Mouse (Mus musculus) neural tube, embryonic 10.5 days (tissue): Measurements from ENCODE around the gene Opcml.

Experiments
- DNase-seq: peaks from one replicate; pipeline ENCODE4 v3.0.0-alpha.2; 2017; ENCODE audit warnings: low spot score; ENCODE audit errors: extremely low spot score

Opcml gene

DNA sequence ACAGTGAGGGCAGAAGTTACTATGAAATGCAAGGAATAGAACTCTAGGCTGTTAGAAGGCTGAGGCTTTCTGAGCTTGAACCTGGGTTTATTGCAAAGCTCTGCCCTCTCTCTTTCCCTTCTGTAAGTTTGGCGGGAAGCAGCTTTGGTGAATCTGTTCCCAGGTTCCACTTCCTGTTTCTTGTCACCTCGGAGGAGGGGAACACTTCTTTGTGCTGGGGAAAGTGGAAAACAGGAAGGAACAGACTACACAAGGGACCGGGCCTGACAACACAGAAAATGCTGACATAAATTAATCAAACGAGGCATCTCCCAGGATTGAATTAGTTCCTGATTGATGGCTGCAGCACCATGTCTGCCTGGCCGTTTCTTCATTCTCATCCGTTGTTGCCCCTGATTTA lies 363.2 kb downstream of the Opcml start:
- DNase-seq = no peak

GRCm38 (mm10) chr9:28157092-28157491 lies 366.5 kb downstream of the Opcml start:
- no peak for DNase-seq

- DNase-seq = no peak
These were observed 370.4 kb downstream of the Opcml start for GRCm38 (mm10) chr9:28160953-28161352.

- no peak for DNase-seq
These were observed 373.4 kb downstream of the Opcml start for GRCm38 (mm10) chr9:28163946-28164345.

GRCm38 (mm10) chr9:28171890-28172289 lies 381.3 kb downstream of the Opcml start:
- DNase-seq = peak; percentile 61

DNA sequence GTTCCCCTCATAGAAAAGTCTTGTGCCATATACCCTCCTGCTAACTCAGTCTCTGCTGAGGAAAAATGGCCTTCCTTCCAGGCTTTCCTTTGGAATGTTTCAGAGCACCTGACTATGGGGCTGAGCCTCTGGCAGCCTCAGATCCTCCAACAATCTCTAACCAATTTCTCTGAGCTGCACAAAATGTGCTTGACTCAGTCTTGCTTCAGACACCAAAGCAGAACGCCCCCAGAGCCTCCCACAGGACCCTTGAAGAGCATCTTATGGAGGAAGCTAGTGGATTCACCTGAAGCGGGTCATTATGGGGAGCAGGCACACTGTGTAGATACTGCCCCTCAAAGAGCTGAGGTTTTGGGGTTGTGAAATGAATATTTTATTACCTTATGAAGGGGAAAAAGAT lies 386.5 kb downstream of the Opcml start:
- no peak for DNase-seq

DNA sequence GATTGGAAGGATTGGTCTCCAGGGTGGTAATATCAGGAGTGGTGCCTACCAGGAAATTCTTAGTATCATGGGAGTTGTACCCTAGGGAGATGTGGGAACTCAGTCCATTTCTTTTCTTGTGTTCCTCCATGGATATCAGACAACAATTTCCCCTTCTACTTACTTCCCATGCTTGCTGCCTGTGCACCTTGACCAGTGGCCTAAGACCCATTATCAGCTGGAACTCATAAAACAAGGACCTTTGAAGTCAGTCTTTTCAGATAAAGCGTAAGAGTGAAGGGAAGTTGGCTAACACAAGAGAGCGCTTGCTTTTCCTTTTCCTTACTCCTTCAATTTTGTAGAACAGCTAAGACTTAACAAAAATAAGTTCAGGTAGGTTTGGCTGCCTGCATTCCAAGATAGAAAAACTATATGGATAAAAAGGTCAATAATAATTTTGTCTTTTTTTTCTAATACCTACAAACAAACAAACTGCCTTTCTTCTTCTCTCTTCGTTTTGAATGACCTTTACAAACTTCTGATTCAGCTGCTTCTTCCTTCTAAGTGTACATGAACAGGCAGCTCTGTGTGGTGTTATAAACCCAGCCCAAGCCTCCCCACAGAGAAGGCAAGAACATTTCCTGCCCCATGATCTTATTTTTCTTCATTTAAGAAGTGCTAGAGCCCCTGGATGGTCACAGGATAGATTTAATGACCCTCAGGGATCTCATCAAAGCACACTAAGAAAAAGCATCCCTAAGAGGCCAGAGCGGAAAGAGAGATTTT lies 387.7 kb downstream of the Opcml start:
- no peak for DNase-seq

DNA sequence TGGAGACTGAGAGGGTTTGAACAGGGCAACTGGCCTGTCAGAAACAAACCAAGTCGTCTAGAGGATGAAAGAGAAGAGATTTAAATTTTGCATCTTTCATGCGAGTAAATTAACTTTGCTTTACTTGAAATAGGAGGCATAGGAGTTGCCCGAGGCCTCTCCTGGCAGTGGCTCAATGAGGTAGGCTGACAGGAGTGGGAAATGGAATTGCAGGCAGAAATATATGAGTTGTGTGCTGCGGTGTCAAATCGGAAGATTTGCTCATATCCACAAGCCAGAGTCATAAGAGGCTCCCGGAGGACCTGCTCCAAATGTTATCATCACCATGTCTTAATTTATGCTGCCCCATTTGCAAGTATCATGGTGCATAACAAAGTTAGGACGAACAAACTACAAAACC lies 391.3 kb downstream of the Opcml start:
- no peak for DNase-seq

- DNase-seq = no peak
These were observed 399.7 kb downstream of the Opcml start for GRCm38 (mm10) chr9:28190226-28190625.

GRCm38 (mm10) chr9:28190751-28191150 lies 400.2 kb downstream of the Opcml start:
- DNase-seq = no peak

DNA sequence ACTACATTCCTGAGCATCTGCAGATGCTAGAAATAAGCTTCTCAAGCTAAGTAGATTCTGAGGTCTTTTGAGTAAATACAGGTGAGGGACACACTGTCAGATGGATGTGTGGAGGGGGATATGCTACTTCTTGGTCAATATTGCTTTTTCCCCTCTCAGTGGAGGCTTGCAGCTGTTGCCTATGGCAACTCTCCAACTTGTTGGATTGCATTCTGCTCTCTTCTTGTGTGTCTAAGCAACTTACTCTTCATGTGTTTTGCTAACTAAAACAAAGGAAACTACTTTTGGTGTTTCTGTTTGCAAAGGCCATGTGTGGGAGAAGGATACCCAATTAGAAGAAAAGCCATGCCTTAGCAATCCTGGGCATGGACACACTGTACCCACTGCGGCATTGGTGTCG lies 406.0 kb downstream of the Opcml start:
- no peak for DNase-seq

- DNase-seq = no peak
These were observed 406.5 kb downstream of the Opcml start for GRCm38 (mm10) chr9:28197061-28197460.

DNA sequence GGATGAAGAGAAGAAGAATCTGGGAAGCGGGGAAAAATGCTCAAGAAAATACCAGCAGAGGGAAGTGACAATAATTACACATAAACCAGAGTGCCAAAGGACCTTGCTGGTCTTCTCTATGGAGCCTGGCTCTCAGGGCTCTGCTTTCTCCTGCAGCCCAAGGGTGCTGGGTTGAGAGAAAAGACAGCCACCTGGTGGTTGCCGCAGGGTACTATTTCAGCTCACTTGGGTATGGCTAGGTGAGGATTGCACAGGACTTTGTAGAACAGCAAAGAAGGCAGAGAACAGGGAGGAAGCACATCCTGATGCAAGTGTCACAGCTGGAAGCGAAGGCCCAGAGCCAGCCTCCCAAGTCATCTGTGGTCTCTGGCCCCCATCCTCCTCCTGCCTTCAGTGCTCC lies 407.1 kb downstream of the Opcml start:
- peak; percentile 30 for DNase-seq

DNA sequence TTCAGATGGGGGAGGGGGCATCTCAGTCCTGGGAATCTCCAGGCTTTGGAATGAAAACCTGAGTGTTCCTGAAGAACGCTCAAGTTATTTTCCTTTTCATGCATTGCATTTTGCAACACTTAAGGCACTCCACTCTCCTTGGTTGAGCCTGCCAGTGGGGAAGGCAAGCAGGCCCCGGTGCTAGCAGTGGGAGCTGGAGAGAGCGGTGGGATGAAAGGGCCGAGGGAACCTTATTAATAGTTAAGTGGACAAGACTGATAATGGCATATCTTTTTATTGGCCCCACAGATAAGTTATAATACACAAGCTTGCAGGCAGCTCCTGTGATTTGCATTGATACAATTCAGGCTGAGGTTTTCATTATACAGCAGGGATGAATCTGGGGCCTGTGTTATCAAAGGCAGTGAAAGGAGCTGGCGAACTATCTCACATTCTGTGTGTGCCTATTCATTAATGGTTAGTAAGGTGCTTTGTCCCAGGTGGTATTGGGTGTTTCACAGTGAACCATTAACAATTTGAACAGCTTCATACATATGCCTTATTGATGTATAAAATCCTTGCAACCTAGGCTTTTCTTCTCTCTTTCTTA lies 407.6 kb downstream of the Opcml start:
- DNase-seq = no peak

GRCm38 (mm10) chr9:28207441-28207840 lies 416.9 kb downstream of the Opcml start:
- DNase-seq = no peak

DNA sequence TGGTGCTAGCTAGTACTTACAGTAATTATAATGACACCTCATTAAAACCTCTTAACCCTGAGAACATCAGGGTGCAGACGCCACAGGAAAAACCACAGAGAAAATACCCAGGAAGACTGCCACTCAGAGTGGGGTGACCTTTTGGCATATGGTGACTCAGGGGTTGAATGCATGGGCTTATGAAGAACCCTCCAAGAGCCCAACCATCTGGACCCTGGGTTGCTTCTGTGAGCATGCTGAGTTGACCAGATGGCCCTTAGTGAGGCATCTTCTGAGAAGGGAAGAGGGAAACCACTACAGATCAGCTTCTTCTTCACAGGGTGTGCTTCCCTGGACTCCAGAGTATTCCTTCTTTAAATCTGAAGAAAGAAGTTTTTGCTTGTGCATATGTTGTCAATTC lies 418.1 kb downstream of the Opcml start:
- no peak for DNase-seq

DNA sequence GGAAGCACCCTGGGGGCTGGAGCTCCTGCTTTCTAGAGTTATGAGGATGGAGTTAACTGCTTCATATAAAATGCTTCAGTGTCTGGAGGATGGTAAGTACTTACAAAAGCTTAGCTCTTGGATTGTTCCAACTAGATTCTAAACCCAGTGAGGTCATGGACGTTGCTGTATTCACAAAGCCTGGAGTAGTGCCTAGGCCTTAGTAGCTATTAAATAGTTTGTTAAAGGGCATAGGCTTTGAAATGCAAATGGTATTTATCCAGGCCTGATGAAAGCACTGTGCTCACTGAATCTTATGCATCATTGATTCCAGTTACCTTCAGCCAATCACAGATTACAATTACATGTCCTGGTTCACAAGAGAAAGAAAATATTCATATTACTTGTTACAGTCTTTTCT lies 421.3 kb downstream of the Opcml start:
- DNase-seq = no peak

DNA sequence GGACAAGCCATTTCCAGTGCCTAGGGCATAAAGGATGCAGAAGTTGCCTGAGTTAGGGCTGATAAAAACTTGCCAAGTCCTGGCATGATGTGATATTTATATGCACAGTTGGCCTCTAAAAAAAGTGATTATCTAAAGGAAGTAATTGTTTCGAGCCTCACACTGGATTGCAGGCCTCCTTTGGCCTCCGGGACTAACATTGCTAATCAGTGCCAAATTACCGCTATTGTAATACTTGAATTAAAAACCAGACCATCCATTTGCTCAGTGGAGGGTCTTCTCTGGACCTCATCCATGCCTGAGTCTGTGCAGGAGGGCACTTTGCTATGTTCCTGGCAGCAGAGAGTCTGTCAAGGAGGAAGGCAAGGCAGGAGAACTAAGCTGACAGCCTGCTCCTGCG lies 423.3 kb downstream of the Opcml start:
- no peak for DNase-seq

DNA sequence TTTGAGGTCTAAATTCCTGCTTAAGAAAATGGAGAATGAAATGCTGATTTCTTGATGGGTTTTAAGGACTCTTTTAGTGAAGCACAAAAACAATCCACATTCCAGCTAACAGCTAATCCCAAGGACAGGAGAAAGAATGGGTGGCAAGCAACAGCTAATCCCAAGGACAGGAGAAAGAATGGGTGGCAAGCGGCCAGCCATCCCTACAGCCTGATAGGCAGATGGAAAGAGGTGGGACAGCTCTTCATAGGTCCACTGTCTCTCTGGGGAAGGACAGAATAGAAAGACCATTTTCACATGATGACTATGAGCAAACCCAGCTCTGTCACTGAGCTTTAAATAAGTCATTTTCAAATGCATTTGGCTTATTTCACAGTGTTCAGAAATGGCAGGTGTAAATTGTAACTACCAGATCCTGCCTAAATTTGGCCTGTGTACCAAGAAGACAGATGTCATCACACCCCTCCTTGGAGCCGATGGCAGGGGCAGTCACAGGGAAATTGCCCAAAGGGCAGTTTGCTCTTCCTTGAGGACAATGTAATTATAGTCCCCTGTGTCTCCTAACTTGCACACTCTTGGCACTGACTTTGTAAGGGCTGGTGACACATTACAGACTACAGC lies 427.6 kb downstream of the Opcml start:
- DNase-seq = no peak

GRCm38 (mm10) chr9:28222726-28223125 lies 432.2 kb downstream of the Opcml start:
- no peak for DNase-seq

- no peak for DNase-seq
These were observed 435.4 kb downstream of the Opcml start for GRCm38 (mm10) chr9:28225824-28226569.

DNA sequence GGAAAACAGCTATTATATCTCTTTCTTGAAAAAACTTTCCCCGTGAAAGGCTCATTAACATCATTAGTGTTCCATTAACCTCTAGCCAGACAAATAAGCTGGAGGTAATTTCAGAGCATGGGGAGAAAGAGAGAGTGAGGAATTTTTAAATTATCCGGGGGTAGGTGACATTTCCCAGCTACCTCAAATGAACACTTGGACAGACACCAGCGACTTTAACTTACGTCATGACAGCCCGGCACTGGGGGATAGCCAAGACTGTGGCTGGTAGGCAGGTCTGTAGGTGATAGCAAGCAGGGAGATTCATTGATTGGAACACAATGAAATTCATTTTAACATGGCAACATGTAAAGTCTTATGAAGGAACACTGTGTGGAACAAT lies 436.0 kb downstream of the Opcml start:
- no peak for DNase-seq
